Mouse (Mus musculus) kidney, postnatal 0 days (tissue): Measurements from ENCODE around the gene Ewsr1. TPM values are rescaled to one million over a fixed set of nuclear protein-coding genes. Genes with fewer than 3 reads are reported as not detected.

Source experiments
- ATAC-seq: fragments of 200-750 bp; cut with Nextera tagmentation; replicated peaks from 2 replicates; pipeline ENCODE4 v1.8.0; 2017; ENCODE audit warnings: low read depth, moderate number of reproducible peaks, moderate TSS enrichment, moderate library complexity; ENCODE audit not compliant: low FRiP score
- DNase-seq: peaks from one replicate; pipeline ENCODE4 v3.0.0-alpha.2; 2016; ENCODE audit warnings: low spot score
- H3K27ac ChIP-seq: fragments of 300-500 bp; sonication (generic); 2 replicates; pipeline ENCODE4 v1.5.1; 2014; ENCODE audit warnings: mild to moderate bottlenecking
- H3K27me3 ChIP-seq: fragments of 300-500 bp; sonication (generic); 2 replicates; pipeline ENCODE4 v1.6.1; 2014; ENCODE audit warnings: low read length, mixed read lengths; ENCODE audit not compliant: insufficient read depth
- H3K36me3 ChIP-seq: fragments of 300-500 bp; sonication (generic); 2 replicates; pipeline ENCODE4 v1.6.1; 2014; ENCODE audit warnings: low read length, mixed read lengths; ENCODE audit not compliant: insufficient read depth
- H3K4me1 ChIP-seq: fragments of 300-500 bp; sonication (generic); replicated peaks from 2 replicates; pipeline ENCODE4 v1.6.1; 2014; ENCODE audit warnings: antibody characterized with exemption, low read length, mixed read lengths; ENCODE audit not compliant: insufficient read depth
- H3K4me2 ChIP-seq: fragments of 300-500 bp; sonication (generic); 2 replicates; pipeline ENCODE4 v1.6.1; 2014; ENCODE audit warnings: mild to moderate bottlenecking, low read length, moderate library complexity, mixed read lengths
- H3K4me3 ChIP-seq: fragments of 300-500 bp; sonication (generic); replicated peaks from 2 replicates; pipeline ENCODE4 v1.5.1; 2014; ENCODE audit warnings: low read depth, low read length
- H3K9ac ChIP-seq: fragments of 300-500 bp; sonication (generic); 2 replicates; pipeline ENCODE4 v1.6.1; 2014; ENCODE audit warnings: low read depth, low read length
- H3K9me3 ChIP-seq: fragments of 300-500 bp; sonication (generic); replicated peaks from 2 replicates; pipeline ENCODE4 v1.6.1; 2016; ENCODE audit warnings: low read length, inconsistent platforms, mixed read lengths
- CTCF ChIP-seq: IDR thresholded peaks from 2 replicates; pipeline ENCODE4 v1.5.1; 2016; ENCODE audit warnings: antibody characterized with exemption, low read depth, mild to moderate bottlenecking, moderate library complexity
- WGBS: fragments of 180-500 bp; shearing (Covaris S2); extraction: QIAGEN DNeasy Blood & Tissue Kit; methylation state at CpG from one replicate; pipeline ENCODE4 v1.1.7; 2014; 5-methylcytosine and 5-hydroxymethylcytosine counted together
- polyA plus RNA-seq: library from polyadenylated mRNA; unstranded; fragments of >200 nt; fragmentation: Nextera tagmentation; extraction: Ambion mirVana; gene quantifications from 2 replicates; pipeline ENCODE4 v1.2.1, GENCODE M21; 2015

Ewsr1 gene
- polyA plus RNA-seq, 1 experiment from 2014 or later, result 477 TPM

GRCm38 (mm10) chr11:5052200-5052854, 46.7 kb downstream of the Ewsr1 start:
- Histone ChIP-seq H3K36me3 (no peaks in the 10 kb centered on the region), H3K9me3 (no peaks in the 10 kb centered on the region), H3K27me3 (no peaks in the 10 kb centered on the region), H3K4me2 (no peak overlapping the region), H3K4me1 (peaks cover 1% of the 10 kb centered on the region; the same call in 1 of the 2 replicates), H3K27ac (no peak overlapping the region), H3K4me3 (no peak overlapping the region), H3K9ac (no peak overlapping the region)
- no peak for DNase-seq
- no peak for ATAC-seq
- WGBS, result 75% methylated on average over 10 of the region's 10 CpGs
- no peak for TF ChIP-seq CTCF

- no peaks in the 10 kb centered on the region for H3K36me3 ChIP-seq
- WGBS, result 69% methylated on average over 10 of the region's 10 CpGs
- no peak for ATAC-seq
Measured at GRCm38 (mm10) chr11:5051629-5052028, 47.4 kb downstream of the Ewsr1 start.

GRCm38 (mm10) chr11:5046321-5046926, 52.6 kb downstream of the Ewsr1 start:
- no peak overlapping the region for H3K4me2 ChIP-seq
- no peaks in the 10 kb centered on the region for H3K9me3 ChIP-seq
- no peak overlapping the region for H3K4me3 ChIP-seq
- no peaks in the 10 kb centered on the region for H3K27me3 ChIP-seq
- TF ChIP-seq CTCF, result no peak
- H3K27ac ChIP-seq, result no peak overlapping the region
- ATAC-seq (no peak), DNase-seq (no peak)
- no peaks in the 10 kb centered on the region for H3K4me1 ChIP-seq
- no peak overlapping the region for H3K9ac ChIP-seq
- WGBS, result 43% methylated on average over 12 of the region's 12 CpGs
- H3K36me3 ChIP-seq, result 0 out of 2 replicates have a peak, but pooled peaks cover 3% of the 10 kb centered on the region

More at GRCm38 (mm10) chr11:5051629-5052028, 47.4 kb downstream of the Ewsr1 start:
- Histone ChIP-seq H3K9me3 (no peaks in the 10 kb centered on the region), H3K27ac (no peak overlapping the region), H3K4me1 (no peaks in the 10 kb centered on the region), H3K4me2 (no peak overlapping the region), H3K4me3 (no peak overlapping the region), H3K9ac (no peak overlapping the region), H3K27me3 (no peaks in the 10 kb centered on the region)
- no peak for DNase-seq
- TF ChIP-seq CTCF, result no peak

GRCm38 (mm10) chr11:5042645-5043381, 56.3 kb downstream of the Ewsr1 start:
- peak; percentile 5; the same call in 1 of the 2 replicates for TF ChIP-seq CTCF
- Histone ChIP-seq H3K4me3 (no peak overlapping the region), H3K4me2 (no peak overlapping the region), H3K9me3 (no peaks in the 10 kb centered on the region), H3K4me1 (peaks cover 3% of the 10 kb centered on the region; the same call in 1 of the 2 replicates), H3K27me3 (no peaks in the 10 kb centered on the region), H3K36me3 (peaks cover 24% of the 10 kb centered on the region), H3K27ac (no peak overlapping the region), H3K9ac (no peak overlapping the region)
- DNase-seq (no peak), ATAC-seq (no peak)
- WGBS, result 84% methylated on average over 8 of the region's 8 CpGs

- 42% methylated on average over 18 of the region's 18 CpGs for WGBS
- DNase-seq (no peak), ATAC-seq (no peak)
- no peak overlapping the region for H3K27ac ChIP-seq
- H3K4me2 ChIP-seq, result no peak overlapping the region
- no peak for TF ChIP-seq CTCF
- no peak overlapping the region for H3K4me3 ChIP-seq
- peaks cover 39% of the 10 kb centered on the region for H3K36me3 ChIP-seq
- H3K9ac ChIP-seq, result no peak overlapping the region
- H3K4me1 ChIP-seq, result peaks cover 3% of the 10 kb centered on the region; the same call in 1 of the 2 replicates
- no peaks in the 10 kb centered on the region for H3K9me3 ChIP-seq
- no peaks in the 10 kb centered on the region for H3K27me3 ChIP-seq
Measured at GRCm38 (mm10) chr11:5041144-5041780, 57.8 kb downstream of the Ewsr1 start.

GRCm38 (mm10) chr11:5040585-5040984, 58.5 kb downstream of the Ewsr1 start:
- TF ChIP-seq CTCF, result no peak
- no peak for DNase-seq
- Histone ChIP-seq H3K4me1 (peaks cover 3% of the 10 kb centered on the region; the same call in 1 of the 2 replicates), H3K9ac (no peak overlapping the region), H3K9me3 (no peaks in the 10 kb centered on the region), H3K4me3 (no peak overlapping the region), H3K27ac (no peak overlapping the region), H3K36me3 (peaks cover 39% of the 10 kb centered on the region), H3K4me2 (no peak overlapping the region), H3K27me3 (no peaks in the 10 kb centered on the region)
- peak; percentile 14; the same call in 1 of the 2 replicates for ATAC-seq
- 92% methylated on average over 5 of the region's 5 CpGs for WGBS
